Mouse (Mus musculus): Measurements from ENCODE around the gene Prkacb.
"Not testable (repeated sequence)": the region's sequence is repeated elsewhere in the genome, so short reads cannot be mapped to it uniquely, and the experiment has no call there.

The Prkacb gene

DNA sequence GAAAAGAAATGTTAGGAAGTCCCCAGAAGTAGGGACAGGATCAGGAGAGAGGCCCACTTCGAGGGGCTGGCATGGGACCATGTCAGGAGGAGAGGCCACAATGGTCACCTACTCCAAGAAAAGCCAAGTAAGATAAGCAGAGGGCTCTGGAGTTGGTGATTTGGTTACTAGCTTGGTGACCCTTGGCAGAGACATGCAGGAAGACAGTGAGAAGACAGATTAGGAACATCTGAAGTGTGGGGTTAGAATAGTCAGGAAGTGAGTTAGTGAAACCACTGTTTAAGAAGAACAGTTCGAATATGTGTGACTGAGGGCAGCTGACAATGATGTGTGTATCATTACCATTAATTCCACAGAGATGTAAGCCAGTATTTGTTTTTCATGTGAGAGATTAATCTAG is 58.5 kb downstream of the Prkacb start:
- ChIA-PET POLR2A (interaction anchor here in 1 of 4 experiments (1.4 kb wide), 1 partner anchor 9 kb away, joined by 3 read pairs; no protein-coding TSS in a partner anchor), CTCF (no interaction called here)

GRCm38 (mm10) chr3:146741564-146742202 is 71.1 kb downstream of the Prkacb start:
- ChIA-PET CTCF (no interaction called here), POLR2A (no interaction called here)

DNA sequence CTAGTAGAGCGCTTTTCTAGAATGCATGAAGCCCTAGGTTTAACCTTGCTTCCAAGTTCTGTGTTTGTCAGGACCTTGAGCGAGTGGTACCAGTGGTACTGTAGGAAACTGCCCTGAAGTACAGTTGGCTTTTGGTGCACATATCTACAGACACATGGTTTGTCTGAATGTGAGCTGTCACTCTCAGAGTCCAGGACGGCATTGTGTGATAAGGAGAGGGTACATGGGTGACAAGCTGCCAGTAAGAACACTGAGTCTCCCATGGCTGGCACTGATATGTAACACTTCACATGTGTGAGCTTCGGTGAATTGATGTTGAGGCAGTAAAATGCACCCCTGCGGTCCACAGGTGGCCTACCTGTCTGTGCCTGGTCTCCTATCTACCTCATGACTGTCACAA is 71.6 kb downstream of the Prkacb start:
- CTCF ChIA-PET, result no interaction called here
- POLR2A ChIA-PET, result no interaction called here

DNA sequence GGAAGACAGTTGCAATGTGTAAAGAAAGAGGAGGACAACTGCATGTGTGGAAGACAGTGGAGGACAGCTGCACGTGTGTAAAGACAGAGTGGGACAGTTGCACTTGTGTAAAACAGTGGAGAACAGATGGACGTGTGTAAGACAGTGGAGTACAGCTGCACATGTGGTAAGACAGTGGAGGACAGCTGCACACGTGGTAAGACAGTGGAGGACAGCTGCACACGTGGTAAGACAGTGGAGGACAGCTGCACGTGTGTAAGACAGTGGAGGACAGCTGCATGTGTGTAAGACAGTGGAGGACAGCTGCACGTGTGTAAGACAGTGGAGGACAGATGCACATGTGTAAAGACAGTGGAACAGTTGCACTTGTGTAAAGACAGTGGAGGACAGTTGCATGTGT is 76.6 kb downstream of the Prkacb start:
- CTCF ChIA-PET, result not testable (repeated sequence)

DNA sequence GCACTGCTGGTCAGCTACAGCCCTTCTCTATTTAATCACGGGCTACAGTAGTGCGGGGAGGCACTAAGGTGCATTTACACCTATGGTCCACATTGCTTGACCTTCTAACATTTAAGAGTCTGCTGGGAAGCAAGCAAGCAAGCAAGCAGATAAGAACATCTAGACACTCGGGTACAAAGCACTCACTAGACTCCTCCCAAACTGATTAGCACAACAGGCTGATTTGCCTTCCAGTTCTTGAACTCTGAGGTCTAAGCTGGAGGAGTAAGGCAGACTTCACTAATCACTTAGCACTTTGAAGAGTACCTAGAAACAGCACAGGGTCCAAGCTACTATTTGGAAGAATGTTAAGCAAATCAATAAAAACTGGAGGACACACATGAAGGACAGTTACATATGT is 77.1 kb downstream of the Prkacb start:
- CTCF ChIA-PET, result no interaction called here
- POLR2A ChIA-PET, result no interaction called here

More for the DNA sequence above, 76.6 kb downstream of the Prkacb start:
- POLR2A ChIA-PET, result not testable (repeated sequence)

GRCm38 (mm10) chr3:146734907-146735629 is 77.7 kb downstream of the Prkacb start:
- ChIA-PET POLR2A (no interaction called here), CTCF (no interaction called here)

- CTCF ChIA-PET, result no interaction called here
- POLR2A ChIA-PET, result interaction anchor here in 1 of 4 experiments (0.6 kb wide), 1 partner anchor 352 kb away, joined by 3 read pairs; no protein-coding TSS in a partner anchor
Observed at GRCm38 (mm10) chr3:146731499-146731898, 81.3 kb downstream of the Prkacb start.

DNA sequence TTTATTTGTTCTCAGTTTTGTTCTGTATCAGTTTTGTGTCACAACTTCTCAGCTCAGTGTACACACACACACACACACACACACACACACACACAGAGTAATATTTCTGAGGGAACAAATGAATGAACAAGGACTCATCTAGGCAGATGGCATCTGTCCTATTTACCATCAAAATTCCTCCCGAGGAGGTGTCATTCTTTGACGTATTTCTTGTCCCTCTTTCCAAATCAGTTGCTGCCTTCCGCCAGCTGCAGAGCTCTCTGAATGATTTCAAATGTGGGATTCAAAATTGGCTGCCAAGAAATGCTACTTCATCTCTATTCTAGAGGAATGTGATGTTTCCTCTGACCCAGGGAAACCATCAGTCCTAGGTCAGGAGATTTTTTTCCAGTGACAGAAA is 89.8 kb downstream of the Prkacb start:
- POLR2A ChIA-PET, result no interaction called here
- CTCF ChIA-PET, result no interaction called here

DNA sequence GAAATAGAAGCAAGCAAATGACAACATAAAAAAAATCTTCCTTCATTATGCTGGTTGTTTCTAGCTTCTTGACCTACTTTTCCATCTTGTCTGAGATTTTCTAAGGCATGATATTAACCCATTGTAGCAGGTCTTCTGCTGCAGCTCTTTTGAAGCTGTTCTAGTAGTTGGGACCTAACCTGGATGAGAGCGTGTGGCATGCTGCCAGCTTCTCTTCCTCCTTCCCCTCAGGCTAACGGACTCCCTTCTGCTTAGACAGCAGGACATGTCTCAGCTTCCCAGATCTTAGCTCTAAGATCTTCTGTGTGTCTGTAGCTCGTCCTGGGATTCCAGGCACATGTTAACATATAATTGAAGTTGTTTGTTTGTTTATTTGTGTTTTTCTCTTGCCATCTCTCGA is 93.1 kb downstream of the Prkacb start:
- ChIA-PET POLR2A (no interaction called here), CTCF (no interaction called here)

DNA sequence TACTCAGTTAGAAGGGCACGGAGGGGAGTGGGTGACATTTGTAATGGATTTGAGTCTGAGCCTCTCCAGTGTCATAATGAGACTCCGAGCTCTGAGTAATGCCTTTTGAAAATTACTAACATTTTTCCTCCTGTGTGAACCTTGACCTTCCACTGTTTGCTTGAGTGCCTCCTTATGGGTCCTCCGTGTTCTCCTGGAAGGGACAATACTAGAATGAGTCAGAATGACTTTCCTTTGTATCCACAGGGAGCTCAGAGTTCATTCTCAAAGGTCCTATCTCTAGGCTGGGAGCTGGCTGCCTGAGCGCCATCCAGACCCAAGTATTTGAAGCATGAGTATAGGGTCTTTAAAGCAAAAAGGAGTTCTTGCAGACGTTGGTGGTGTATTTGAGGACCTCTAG is 94.5 kb downstream of the Prkacb start:
- CTCF ChIA-PET, result no interaction called here
- POLR2A ChIA-PET, result no interaction called here

GRCm38 (mm10) chr3:146712305-146712704 is 100.5 kb downstream of the Prkacb start:
- POLR2A ChIA-PET, result no interaction called here
- CTCF ChIA-PET, result no interaction called here

DNA sequence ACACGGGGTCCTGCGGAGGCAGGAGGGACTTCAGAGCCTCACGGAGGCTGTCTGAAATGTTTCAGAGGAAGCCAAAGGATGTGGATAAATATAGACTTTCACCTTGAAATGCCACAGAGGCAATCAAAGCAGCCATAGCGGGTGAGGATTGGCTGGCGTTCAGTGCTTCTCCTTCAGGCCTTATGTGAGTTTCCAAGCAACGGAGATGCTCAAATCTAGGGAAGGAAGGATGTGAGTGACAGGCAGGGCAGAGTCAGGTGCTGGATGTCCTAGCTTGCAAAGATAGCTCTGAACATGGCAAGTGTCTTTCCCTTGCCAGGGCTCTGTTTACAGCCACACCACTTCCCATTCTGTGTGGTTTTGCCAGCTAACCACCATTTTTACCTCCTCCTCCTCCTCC is 101.2 kb downstream of the Prkacb start:
- POLR2A ChIA-PET, result no interaction called here
- CTCF ChIA-PET, result no interaction called here

DNA sequence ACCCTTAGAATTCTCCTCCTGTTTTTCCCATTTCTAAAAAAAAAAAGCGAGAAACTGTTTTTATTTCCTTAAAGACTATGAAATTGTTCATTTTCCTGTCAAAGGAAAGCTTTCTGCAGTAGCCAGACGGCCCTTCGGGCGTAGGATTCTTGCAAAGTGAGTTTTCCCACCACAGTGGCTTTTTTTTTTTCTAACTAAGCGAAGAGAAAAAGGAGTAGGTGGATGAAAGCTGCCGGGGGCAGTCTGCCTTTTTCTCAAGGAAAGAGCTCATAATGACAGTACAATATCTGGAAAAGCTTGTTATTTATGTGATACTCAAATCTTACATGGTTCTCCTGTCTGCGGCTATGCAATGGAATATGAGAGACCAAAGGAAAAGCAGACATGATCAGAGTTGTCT is 101.7 kb downstream of the Prkacb start:
- CTCF ChIA-PET, result no interaction called here

DNA sequence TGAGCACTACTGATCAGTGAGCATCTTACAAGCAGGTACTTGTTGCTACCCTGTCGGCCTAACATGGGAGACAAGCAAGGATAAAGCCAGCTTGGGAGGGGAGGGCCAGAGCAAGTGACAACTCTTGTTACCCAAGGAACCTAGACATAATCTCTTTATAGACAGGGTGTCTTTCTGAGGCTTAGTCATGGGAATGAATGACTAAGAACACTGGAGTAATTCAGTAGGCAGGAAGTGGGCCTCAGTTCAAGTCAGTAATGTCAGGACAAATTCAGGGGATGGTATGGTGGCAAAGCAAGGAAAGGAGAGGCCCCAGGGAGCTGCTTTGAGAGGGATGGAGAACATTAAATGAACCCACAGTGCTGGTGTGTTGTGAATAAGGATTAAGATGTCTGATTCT is 103.7 kb downstream of the Prkacb start:
- ChIA-PET POLR2A (interaction anchor here in 2 of 4 experiments (0.5 to 0.6 kb wide), 2 partner anchors 57 to 330 kb away, joined by 3 read pairs; no protein-coding TSS in a partner anchor), CTCF (interaction anchor here in 1 of 4 experiments (0.5 kb wide), 1 partner anchor 15 kb away, joined by 3 read pairs; no protein-coding TSS in a partner anchor)

More for the DNA sequence above, 101.7 kb downstream of the Prkacb start:
- POLR2A ChIA-PET, result no interaction called here

- ChIA-PET CTCF (no interaction called here), POLR2A (no interaction called here)
Observed at GRCm38 (mm10) chr3:146708381-146708780, 104.4 kb downstream of the Prkacb start.

DNA sequence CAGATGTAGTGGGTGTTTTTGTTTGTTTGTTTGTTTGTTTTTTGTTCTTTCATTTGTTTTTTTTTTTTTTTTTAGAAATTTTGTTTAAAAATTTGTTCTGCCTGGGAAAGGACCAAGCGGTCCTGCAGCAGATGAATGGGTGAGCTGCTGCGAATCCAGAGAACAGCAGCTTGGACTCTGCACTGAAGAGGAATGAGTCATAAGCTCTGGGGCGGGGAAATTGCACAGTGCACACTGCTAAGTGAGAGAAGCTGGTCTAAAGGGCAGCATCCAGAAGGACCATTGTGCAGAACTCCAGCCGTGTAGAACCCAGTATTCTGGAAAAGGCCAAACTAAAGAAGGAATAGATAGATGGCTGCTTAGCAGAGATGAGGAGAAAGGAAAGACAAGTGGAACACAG is 108.7 kb downstream of the Prkacb start:
- ChIA-PET POLR2A (interaction anchor here in 2 of 4 experiments (0.7 to 0.8 kb wide), 2 partner anchors 92 to 217 kb away, joined by 3 read pairs; no protein-coding TSS in a partner anchor), CTCF (interaction anchor here in 3 of 4 experiments (0.6 to 1.2 kb wide), 4 partner anchors 49 to 241 kb away, joined by 3 to 12 read pairs (median 5); no protein-coding TSS in a partner anchor)

DNA sequence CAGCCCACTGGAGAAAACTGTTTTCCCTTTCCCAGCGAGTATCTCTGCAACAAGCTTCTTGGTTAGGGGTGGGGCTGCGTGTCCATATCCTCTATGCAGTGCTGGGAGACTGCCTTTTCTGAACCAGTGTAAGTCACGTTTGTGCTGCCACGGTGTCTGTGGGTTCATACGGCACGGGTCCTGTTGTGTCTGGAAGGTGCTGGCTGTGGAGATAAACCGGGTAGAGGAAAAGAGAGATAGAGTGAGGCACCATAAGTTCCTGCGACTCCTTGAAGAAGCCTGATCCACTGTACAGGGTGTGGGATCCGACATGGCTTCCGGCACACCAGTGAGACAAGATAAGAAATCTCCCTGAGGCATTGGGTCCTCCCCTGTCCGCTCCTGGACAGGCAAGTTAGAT is 112.7 kb downstream of the Prkacb start:
- ChIA-PET CTCF (interaction anchor here in 1 of 4 experiments (0.6 kb wide), 1 partner anchor 274 kb away, joined by 3 read pairs; no protein-coding TSS in a partner anchor), POLR2A (interaction anchor here in 1 of 4 experiments (0.6 kb wide), 1 partner anchor 294 kb away, joined by 3 read pairs; no protein-coding TSS in a partner anchor)

DNA sequence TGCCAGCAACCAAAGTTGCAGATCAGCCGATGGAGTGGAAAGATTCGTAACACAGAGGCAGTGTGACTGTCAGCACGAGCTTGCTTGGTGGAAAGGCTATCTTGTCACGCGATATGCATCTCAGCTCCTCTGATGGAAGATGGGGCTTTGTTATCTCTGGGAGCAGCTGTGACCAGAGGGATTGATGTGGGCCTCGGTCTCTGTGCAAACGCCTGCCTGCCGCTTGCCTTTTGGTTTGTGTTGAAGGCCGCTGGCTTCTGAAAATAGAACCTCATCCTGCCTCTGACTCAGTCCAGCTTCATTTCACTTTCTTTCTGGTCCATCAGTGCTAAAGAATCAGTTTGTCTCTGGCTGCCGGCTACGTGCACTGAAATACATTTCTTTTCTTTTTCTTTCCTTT is 113.8 kb downstream of the Prkacb start:
- CTCF ChIA-PET, result interaction anchor here in 1 of 4 experiments (0.7 kb wide), 1 partner anchor 189 kb away, joined by 5 read pairs; no protein-coding TSS in a partner anchor
- POLR2A ChIA-PET, result interaction anchor here in 1 of 4 experiments (0.7 to 0.9 kb wide), 2 partner anchors 52 to 178 kb away, joined by 3 to 5 read pairs; partner anchors contain the start of gene Rpf1

DNA sequence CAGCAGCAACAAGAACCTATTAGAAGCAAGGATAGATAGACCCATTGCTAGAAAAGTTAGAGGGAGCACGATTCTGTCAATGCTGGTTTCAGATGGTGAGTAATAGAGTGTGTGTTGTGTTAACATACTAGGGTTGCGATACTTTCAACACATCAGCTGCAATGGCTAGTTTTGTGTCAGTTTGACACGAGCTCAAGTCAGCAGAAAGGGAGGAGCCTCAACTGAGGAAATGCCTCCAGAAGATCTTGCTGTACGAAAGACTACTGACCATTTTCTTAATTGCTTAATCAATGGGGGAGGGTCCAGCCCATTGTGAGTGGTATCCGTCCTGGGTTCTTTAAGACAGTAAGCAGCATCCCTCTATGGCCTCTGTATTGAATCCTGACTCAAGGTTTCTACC is 120.2 kb downstream of the Prkacb start:
- ChIA-PET CTCF (interaction anchor here in 1 of 4 experiments (0.6 kb wide), 1 partner anchor 168 kb away, joined by 3 read pairs; no protein-coding TSS in a partner anchor), POLR2A (interaction anchor here in 1 of 4 experiments (0.9 kb wide), 1 partner anchor 77 kb away, joined by 3 read pairs; no protein-coding TSS in a partner anchor)

DNA sequence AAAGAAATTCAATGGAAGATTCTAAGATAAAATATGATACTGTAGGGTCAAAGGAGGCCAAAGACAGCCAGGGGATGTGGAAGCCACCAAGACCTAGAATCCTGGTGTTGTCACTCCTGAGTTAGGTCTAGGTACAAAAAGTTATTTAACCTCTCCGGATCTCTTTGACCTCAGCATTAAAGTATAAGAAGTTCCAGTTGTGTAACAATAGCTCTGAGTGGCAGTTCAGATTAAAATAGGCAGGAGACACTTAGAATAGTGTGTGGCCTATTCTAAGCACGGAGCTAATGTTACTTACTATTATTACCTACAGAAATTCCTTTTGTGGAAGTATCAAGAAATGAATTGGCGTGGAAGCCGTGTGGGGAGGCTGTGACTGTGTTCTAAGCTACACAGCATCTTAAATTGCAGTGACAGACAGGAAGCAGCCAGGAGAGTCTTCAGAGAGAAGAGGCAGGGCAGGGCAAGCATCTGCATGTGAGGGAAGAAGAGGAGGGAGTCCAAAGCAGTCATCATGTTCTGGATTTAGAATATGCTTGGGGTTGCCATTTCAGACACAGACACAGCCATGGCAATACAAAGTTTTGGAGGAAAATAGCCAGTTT is 125.6 kb downstream of the Prkacb start:
- CTCF ChIA-PET, result interaction anchor here in 1 of 4 experiments (0.5 kb wide), 1 partner anchor 40 kb away, joined by 6 read pairs; no protein-coding TSS in a partner anchor
- POLR2A ChIA-PET, result interaction anchor here in 1 of 4 experiments (0.6 kb wide), 1 partner anchor 15 kb away, joined by 6 read pairs; no protein-coding TSS in a partner anchor

All from embryonic stem cell, embryonic (primary cell).